Mouse (Mus musculus) urinary bladder, postnatal 36 days (tissue): ENCODE results near the gene Mc3r.

Experiments used
- DNase-seq, 2 experiments: peaks; one replicate each; pipeline ENCODE4 v3.0.0; 2022; ENCODE audit warnings: low spot score in 2 of 2, mixed read lengths in 1 of 2

Mc3r gene

GRCm38 (mm10) chr2:172256418-172256817, 8.1 kb downstream of the Mc3r start:
- DNase-seq: no peak

- no peak for DNase-seq
Measured at GRCm38 (mm10) chr2:172256956-172257355, 8.7 kb downstream of the Mc3r start.

DNA sequence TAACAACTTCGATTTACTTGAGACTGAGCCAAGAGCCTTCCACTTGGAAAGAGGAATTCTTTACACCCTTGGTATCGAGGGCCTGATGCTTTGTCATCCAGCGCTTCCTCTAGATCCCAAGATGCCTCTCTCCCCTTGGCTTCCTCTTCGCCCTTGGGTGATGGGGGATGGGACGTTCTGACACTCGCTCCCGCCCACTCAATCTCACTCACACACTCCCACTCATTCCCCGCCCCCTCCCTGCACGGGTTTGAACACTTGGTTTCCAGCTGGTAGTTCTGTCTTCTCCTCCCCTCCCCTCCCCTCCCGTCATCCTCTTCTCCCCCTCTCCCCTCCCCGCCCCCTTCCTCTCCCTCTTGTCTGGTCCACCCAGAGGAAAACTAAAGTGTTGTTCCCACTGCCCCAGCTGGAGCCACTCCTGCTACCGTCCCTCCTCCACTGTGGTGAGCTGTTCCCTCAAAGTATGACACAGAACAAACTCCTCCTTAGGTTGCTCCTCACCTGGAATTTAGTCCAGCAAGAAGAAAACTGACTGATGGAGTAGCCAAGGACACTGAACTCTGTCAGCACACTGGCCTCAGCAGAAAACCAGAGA, 9.3 kb downstream of the Mc3r start:
- no peak for DNase-seq

DNA sequence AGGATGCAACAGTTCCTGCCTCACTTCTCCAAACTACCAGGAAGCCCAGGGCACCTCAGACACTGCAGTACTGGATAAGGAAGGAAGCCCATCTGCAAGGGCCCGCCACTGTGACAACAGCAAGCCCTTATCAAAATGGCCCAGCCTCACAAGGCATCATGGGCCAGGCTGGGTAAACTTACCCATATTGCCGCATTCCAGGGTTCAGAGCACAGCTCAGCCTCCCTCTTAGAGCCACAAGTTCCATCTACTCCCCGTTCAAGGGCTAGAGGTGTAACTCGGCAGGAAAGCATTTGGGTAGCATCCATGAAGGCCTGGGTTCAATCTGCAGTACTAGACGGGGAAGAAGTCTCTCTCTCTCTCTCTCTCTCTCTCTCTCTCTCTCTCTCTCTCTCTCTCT, 11.8 kb downstream of the Mc3r start:
- DNase-seq: no peak

GRCm38 (mm10) chr2:172261441-172261840, 13.1 kb downstream of the Mc3r start:
- DNase-seq: no peak

- DNase-seq: no peak
Measured at GRCm38 (mm10) chr2:172263216-172263615, 14.9 kb downstream of the Mc3r start.

- no peak for DNase-seq
Measured at GRCm38 (mm10) chr2:172269907-172270306, 21.6 kb downstream of the Mc3r start.

GRCm38 (mm10) chr2:172270485-172270944, 22.2 kb downstream of the Mc3r start:
- DNase-seq: no peak

- DNase-seq: no peak
Measured at GRCm38 (mm10) chr2:172270974-172271697, 22.8 kb downstream of the Mc3r start.

GRCm38 (mm10) chr2:172274662-172275061, 26.4 kb downstream of the Mc3r start:
- DNase-seq: no peak

DNA sequence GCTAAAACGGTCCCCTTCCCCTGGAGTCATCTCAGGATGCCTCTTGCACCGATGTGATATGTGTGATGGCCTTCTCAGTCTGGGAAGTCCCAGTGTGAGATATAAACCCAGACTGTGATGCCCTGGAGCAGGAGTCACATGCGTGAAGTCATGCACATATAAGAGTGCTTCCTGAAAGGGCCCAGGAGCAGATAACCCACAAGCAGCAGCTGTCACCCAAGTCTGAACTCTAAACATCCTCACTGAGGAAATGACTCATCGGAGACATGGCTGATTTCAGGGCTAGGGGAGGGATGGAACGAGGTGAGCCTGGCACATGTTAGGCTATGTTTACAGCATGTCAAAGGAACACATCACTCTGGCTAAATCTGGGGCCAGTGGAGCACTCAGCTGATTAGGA, 27.9 kb downstream of the Mc3r start:
- no peak for DNase-seq

DNA sequence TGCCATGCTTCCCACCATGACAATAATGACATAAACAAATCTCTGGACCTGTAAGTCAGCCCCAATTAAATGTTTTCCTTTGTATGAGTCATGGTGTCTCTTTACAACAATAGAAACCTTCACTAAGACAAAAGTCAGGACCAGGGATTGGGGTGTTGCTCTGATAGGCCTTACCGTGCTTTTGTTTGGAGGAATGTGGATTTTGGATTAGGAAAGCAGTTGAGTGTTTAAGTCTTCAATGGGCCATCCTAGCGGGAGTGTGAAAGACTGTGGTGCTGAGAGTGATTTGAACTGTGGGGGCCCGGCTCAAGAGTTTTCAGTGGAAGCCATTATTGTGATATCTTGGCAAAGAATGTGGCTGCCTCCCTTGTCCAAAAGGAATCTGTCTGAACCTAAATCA, 30.7 kb downstream of the Mc3r start:
- DNase-seq: no peak

- DNase-seq: peak in 1 of 2 experiments; percentile 12
Measured at GRCm38 (mm10) chr2:172282071-172282710, 33.9 kb downstream of the Mc3r start.

DNA sequence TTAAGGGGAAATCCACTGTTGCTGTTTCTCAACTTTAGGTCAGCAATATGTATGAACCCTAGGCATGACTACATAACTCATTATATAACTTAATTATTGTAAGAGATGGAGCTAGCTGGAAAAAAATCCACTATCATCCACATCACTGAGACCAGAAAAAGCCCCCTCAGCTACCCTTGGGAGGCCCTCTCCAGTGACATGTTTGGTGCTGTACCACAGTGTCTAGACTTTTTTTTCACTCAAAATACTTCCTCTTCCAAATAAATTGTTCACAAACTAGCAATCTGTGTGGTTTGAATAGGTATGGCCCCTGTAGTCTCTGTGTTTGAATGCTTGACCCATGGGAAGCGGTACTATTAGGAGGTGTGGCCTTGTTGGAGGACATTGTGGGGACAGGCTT, 39.4 kb downstream of the Mc3r start:
- no peak for DNase-seq

DNA sequence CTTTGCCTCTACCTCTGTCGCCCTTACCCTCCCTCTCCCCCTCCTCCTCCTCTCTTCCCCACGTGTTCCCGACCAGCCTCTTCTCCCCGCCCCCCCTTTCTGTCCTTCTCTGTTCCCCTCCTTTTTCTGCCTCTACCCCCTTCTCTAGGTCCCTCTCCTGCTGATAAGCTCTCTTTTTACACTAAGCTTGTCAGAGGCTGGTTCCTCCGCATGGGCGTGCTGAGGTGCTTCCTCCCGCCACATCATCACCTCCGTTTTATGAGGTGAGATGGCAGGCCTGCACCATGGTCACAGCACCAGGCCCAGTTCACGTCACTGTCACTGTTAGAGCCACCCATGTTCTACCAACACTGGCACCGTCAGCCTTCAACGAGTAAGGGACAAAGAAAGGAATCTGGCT, 40.7 kb downstream of the Mc3r start:
- no peak for DNase-seq

GRCm38 (mm10) chr2:172289632-172290031, 41.3 kb downstream of the Mc3r start:
- DNase-seq: no peak

DNA sequence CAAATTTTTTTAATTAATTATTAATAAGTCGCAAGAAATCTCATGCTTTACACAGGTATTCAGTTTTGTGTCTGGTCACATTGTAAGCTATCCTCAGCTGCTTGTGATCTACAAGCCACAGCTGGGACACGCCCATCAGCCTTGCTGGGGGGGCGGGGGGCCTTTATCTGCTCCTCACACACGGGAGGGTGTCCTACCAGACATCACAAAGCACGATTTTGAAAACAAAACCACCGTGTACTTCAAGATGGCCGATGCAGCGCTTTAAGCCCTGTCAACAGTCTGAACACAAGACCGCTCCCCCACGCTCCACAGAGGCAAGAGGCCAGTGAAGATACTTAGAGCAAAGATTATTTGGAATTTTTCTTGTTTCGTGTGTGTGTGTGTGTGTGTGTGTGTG, 42.2 kb downstream of the Mc3r start:
- DNase-seq: no peak

DNA sequence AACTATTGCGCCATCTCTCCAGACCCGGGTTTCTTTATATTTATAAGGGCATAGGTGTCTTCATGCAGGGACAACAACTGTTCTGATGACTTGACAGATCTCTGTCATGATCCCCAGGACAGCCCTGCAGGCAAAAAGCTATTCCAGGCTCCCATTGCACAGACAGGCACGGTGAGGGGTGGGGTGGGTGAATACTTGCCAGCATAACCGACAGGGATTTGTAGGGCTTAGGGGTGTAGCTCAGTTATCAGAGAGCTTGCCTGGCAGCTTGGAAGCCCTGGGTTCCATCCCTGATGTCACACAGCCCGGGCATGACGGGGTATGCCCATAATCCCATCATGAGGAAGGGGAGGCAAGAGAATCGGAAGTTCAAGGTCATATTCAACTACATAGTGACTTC, 42.7 kb downstream of the Mc3r start:
- DNase-seq: no peak

GRCm38 (mm10) chr2:172291755-172292524, 43.6 kb downstream of the Mc3r start:
- no peak for DNase-seq

- DNase-seq: no peak
Measured at GRCm38 (mm10) chr2:172292525-172293405, 44.5 kb downstream of the Mc3r start.

- DNase-seq: no peak
Measured at GRCm38 (mm10) chr2:172298083-172298482, 49.8 kb downstream of the Mc3r start.
